Mouse (Mus musculus) cortical plate, adult 2 months (tissue): ENCODE measurements around the gene Fgfr2. TPM values are rescaled to one million over a fixed set of nuclear protein-coding genes. Genes with fewer than 3 reads are reported as not detected.
A peak's percentile ranks its signal among the peaks of the same experiment; 100 is the strongest.

Experiments used
- H3K27ac ChIP-seq: fragments of 200-500 bp; 2 replicates; pipeline ENCODE4 v1.5.1; 2012; ENCODE audit warnings: low read length, control low read depth, inconsistent platforms; ENCODE audit not compliant: insufficient read depth
- H3K4me1 ChIP-seq: fragments of 200-500 bp; 2 replicates; pipeline ENCODE4 v1.6.1; 2011; ENCODE audit warnings: low read length; ENCODE audit not compliant: control insufficient read depth, insufficient read depth
- H3K4me3 ChIP-seq: fragments of 200-500 bp; 2 replicates; pipeline ENCODE4 v1.5.1; 2011; ENCODE audit warnings: mild to moderate bottlenecking, low read length, control low read depth; ENCODE audit not compliant: insufficient read depth
- CTCF ChIP-seq: fragments of 200-500 bp; IDR thresholded peaks from 2 replicates; pipeline ENCODE4 v1.5.1; 2011; ENCODE audit warnings: mild to moderate bottlenecking, control low read depth, low read length; ENCODE audit not compliant: insufficient read depth; ENCODE audit errors: extremely low read depth
- POLR2A ChIP-seq: fragments of 200-500 bp; IDR thresholded peaks from 2 replicates; pipeline ENCODE4 v1.6.1; 2011; ENCODE audit warnings: mild to moderate bottlenecking, low read length, control low read depth; ENCODE audit not compliant: insufficient read depth; ENCODE audit errors: extremely low read depth
- polyA plus RNA-seq: library from polyadenylated mRNA; depleted of rRNA; stranded (reverse); fragments of >200 nt; gene quantifications from 2 replicates; pipeline ENCODE4 v1.2.3, GENCODE M21; 2012

Fgfr2 gene
- polyA plus RNA-seq, 1 experiment: 50.4 TPM

DNA sequence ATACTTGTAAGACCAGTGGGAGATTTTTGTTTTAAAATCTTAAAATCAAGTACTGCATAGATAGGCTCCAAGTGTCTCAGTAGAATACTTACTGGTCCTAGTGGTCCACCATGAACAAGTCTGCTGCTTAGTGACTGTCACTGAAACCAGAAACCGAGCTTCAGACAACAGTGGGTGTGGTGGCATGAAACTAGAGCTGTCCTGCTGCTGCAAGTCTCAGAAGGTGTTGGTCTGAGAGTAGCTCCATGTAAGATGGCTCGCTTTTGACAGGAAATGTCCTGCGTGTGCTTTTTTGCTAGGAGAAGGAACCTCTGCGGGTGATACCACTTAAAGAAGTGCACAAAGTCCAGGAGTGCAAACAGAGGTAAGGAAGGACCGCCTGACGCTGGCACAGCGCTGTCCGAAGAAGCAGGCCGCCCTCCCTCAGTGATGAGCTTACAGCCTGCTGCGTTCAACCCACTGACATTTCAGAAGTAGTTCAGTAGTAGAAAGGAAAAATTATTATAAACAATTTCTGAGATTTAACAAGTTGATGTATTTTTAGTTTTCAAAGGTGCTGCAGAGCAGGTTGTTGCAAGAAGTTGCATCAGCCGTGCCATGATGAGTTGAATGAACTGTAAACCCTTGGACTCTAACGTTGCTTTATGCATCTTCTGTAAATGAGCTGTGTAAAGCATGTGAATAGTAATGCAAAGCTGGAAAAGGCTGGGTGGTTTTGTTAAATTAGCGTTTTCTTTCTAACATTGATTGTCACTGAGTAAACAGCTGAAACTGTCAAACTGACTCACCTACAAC lies 2218.4 kb downstream of the Fgfr2 start:
- no peak overlapping the region for H3K4me3 ChIP-seq
- no peak overlapping the region for H3K27ac ChIP-seq
- TF ChIP-seq CTCF (no peak), POLR2A (no peak)
- peaks cover 3% of the 10 kb centered on the region; the same call in 1 of the 2 replicates for H3K4me1 ChIP-seq

DNA sequence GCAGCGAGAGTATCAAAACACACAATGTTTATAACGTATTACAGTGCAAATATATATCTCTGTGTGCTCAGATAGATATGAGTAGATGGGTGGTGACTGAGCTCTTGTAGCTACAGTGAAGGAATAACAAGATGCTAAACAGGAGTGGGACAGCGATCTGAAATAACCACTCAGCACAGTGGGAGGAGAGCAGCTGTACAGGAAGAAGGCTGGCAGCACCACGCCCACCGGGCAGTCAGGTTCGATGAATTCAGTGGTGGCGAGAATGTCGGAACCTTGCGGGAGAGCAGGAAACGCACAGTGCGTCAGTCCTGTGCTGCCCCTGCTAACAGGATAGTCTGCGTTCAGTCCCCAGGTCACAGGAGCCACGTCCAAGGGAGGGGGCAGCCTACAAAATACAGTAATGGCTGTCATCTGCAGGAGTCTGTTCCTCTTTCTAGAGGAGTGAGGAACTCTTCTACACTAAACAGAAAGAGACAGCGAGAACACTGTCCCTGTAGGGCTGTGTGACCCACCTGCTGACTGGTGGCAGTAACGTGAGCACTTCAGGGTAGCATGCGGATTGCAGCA lies 2219.6 kb downstream of the Fgfr2 start:
- Histone ChIP-seq H3K4me3 (no peak overlapping the region), H3K27ac (no peak overlapping the region), H3K4me1 (peaks cover 3% of the 10 kb centered on the region; the same call in 1 of the 2 replicates)
- no peak for TF ChIP-seq CTCF
- no peak for TF ChIP-seq POLR2A

DNA sequence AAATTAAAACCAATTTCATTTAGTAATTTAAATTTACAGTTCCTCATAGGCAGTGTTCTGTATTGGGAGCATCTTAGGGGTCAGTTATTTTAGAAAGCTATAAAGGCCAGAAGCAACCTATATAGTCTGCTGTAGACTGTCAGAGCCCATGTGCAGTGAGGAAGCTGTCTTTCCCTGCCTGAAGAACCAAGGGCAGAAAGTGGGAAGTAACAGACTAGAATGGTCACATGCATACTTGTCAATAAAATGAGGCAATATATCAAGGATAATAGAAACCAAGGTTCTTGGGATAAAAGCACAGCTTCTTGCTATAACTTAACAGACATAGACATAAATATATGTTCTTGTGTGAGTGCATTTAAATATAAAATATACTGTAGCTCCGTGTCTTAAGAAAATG lies 2220.2 kb downstream of the Fgfr2 start:
- TF ChIP-seq POLR2A (no peak), CTCF (no peak)
- no peak overlapping the region for H3K4me3 ChIP-seq
- H3K27ac ChIP-seq: no peak overlapping the region
- H3K4me1 ChIP-seq: peaks cover 3% of the 10 kb centered on the region; the same call in 1 of the 2 replicates

DNA sequence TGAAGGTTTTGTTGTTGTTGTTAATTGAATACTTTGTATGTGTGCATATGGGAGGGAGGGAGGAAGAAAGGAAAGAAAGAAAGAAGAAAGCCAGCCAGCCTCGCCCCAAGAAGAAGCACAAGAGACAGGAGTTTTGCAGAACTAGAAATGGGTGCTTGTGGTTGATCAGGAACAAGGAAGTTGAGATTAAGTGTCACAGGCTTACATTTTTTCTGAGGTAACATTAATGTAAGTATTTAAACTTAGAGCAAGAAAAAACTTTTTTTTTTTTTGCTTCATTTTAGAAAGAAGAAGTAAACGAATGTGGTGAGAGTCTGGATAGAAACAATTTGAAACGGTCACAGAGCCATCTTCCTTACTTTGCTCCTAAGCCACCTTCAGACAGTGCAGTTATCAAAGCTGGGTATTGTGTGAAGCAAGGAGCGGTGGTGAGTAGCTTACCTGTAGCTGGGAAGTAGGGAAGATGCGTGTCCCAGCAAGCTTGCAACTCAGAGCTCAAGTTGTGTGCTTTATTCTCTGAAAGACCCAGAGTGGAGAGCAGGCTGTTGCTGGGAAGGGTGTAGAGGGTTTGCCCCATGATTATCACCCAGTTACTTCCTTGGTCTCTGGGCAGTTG lies 2222.8 kb downstream of the Fgfr2 start:
- Histone ChIP-seq H3K4me3 (no peak overlapping the region), H3K4me1 (peaks cover 6% of the 10 kb centered on the region), H3K27ac (no peak overlapping the region)
- no peak for TF ChIP-seq CTCF
- no peak for TF ChIP-seq POLR2A

DNA sequence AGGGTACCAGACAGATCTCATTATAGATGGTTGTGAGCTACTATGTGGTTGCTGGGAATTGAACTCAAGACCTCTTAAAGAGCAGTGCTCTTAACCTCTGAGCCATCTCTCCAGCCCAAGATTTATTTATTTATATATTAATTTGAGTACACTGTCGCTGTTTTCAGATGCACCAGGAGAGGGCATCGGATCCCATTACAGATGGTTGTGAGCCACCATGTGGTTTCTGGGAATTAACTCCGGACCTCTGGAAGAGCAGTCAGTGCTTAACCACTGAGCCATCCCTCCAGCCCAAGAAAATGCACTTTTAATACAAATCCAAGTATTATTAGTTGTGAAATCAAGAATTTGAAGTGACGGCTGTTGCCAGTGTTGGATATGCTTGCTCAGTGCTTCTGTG lies 2224.8 kb downstream of the Fgfr2 start:
- TF ChIP-seq POLR2A (no peak), CTCF (no peak)
- H3K4me1 ChIP-seq: peaks cover 5% of the 10 kb centered on the region; the same call in 1 of the 2 replicates
- no peak overlapping the region for H3K4me3 ChIP-seq
- no peak overlapping the region for H3K27ac ChIP-seq

DNA sequence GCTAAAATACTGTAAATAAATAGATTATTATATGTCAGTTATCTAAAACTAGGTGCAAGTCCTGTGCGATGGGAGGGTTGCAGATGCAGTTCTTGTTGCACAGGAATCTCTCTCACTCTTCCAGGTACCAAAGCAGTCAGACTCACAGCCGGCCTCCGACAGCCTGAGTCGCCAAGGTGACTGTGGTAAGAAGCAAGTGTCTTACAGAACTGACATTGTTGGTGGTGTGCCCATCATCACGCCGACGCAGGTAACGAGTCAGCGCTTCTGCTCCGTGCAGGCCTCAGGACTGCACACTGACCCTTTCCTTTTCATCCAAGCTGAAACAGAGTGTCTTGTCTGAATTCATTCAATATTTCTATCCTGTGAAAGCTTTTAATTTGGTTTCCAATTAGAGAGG lies 2225.9 kb downstream of the Fgfr2 start:
- H3K27ac ChIP-seq: no peak overlapping the region
- no peak for TF ChIP-seq POLR2A
- no peak for TF ChIP-seq CTCF
- peaks cover 10% of the 10 kb centered on the region for H3K4me1 ChIP-seq
- no peak overlapping the region for H3K4me3 ChIP-seq

DNA sequence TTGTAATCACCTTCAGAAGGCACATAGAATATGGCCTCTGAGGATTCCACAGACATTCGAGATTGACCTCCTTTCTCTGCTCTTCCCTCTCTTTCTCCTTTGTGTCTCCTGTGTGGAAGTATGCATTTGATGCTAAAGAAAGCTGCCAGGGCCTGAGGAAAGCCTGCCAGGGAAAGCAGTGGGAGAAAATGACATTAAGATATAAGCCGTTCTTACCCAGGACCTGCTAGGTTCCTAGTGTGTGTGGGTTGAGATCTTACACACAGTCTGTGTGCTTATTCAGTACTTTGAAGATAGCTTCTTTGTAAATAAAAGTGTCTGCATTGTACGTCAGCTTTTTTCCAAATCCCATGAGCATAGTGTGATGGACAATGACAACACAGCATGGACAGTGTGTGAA lies 2227.1 kb downstream of the Fgfr2 start:
- H3K4me1 ChIP-seq: peaks cover 10% of the 10 kb centered on the region
- TF ChIP-seq POLR2A (no peak), CTCF (no peak)
- H3K27ac ChIP-seq: peak overlapping the region; percentile 28; the same call in 1 of the 2 replicates
- no peak overlapping the region for H3K4me3 ChIP-seq

DNA sequence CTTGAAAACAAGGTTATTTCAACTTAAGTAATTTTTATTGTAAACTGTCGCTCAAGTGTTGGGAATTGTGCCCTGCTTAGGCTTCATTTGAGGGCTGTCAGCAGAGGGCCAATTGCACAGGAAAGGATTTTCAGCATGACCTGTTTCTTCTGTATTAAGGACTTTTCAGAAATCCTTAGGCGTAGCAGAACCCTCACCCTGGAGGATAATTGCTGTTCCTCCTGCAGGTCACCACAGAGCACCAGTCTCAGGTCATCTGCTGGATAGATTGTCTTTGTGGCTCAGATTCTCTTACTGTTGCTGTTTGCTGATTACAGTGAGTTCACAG lies 2227.6 kb downstream of the Fgfr2 start:
- TF ChIP-seq CTCF (no peak), POLR2A (no peak)
- Histone ChIP-seq H3K27ac (peak overlapping the region; percentile 28; the same call in 1 of the 2 replicates), H3K4me1 (peaks cover 10% of the 10 kb centered on the region), H3K4me3 (no peak overlapping the region)

DNA sequence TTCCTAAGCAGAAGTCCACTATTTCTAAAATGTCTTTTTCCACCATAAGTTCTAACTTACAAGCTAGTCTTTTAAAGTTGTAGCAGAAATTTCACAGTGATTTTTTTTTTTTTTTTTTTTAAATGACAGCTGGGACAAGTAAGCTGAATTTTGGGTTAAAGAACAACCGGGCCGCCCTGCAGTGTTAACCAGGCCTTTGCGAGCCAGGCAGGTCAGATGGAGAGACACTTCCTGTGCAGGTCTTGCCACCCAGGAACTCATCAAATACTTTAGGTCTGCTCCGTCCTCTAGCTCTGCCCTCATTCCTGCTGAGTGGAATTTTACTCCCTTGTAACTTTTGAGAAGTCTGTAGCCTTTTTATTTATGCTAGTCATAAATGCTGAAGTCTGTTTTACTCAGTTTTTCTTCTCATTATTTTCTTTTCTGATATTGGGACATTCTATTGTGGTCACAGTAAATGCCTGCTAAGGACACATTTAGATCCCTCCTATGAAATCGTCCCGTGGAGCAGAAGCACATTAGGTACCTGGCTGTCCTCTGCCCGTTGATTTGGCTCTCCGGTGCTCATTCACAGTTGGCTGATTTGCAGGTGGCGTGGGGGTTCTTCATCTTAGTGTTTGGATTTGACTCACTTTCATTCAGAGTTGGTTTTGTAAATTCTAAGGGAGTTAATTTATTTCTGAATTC lies 2228.1 kb downstream of the Fgfr2 start:
- no peak overlapping the region for H3K27ac ChIP-seq
- TF ChIP-seq POLR2A (no peak), CTCF (no peak)
- peaks cover 10% of the 10 kb centered on the region for H3K4me1 ChIP-seq
- no peak overlapping the region for H3K4me3 ChIP-seq
